Mouse (Mus musculus) limb, embryonic 14.5 days (tissue): ENCODE measurements around the gene Vwf. TPM values are rescaled to one million over a fixed set of nuclear protein-coding genes. Genes with fewer than 3 reads are reported as not detected.

Source experiments
- ATAC-seq: fragments of 200-750 bp; cut with Nextera tagmentation; 2 replicates; pipeline ENCODE4 v1.8.0; 2017; ENCODE audit warnings: low read depth, moderate number of reproducible peaks, moderate TSS enrichment; ENCODE audit not compliant: low FRiP score
- DNase-seq: peaks from one replicate; pipeline ENCODE4 v3.0.0-alpha.2; 2015; ENCODE audit warnings: low spot score
- H3K27ac ChIP-seq: fragments of 300-500 bp; sonication (generic); replicated peaks from 2 replicates; pipeline ENCODE4 v1.5.1; 2014; ENCODE audit warnings: low read depth, mild to moderate bottlenecking, low read length, moderate library complexity, mixed read lengths
- H3K27me3 ChIP-seq: fragments of 300-500 bp; sonication (generic); 2 replicates; pipeline ENCODE4 v1.6.1; 2014; ENCODE audit warnings: low read length, mixed read lengths; ENCODE audit not compliant: control insufficient read depth, insufficient read depth
- H3K36me3 ChIP-seq: fragments of 300-500 bp; sonication (generic); 2 replicates; pipeline ENCODE4 v1.6.1; 2014; ENCODE audit warnings: mild to moderate bottlenecking, low read length, moderate library complexity, mixed read lengths; ENCODE audit not compliant: control insufficient read depth, insufficient read depth
- H3K4me1 ChIP-seq: fragments of 300-500 bp; sonication (generic); 2 replicates; pipeline ENCODE4 v1.6.1; 2014; ENCODE audit warnings: antibody characterized with exemption, low read length, mixed read lengths; ENCODE audit not compliant: control insufficient read depth, insufficient read depth
- H3K4me2 ChIP-seq: fragments of 300-500 bp; sonication (generic); replicated peaks from 2 replicates; pipeline ENCODE4 v1.6.1; 2014; ENCODE audit warnings: low read depth, mild to moderate bottlenecking, low read length, moderate library complexity; ENCODE audit not compliant: severe bottlenecking
- H3K4me3 ChIP-seq: fragments of 300-500 bp; sonication (generic); replicated peaks from 2 replicates; pipeline ENCODE4 v1.5.1; 2014; ENCODE audit warnings: low read length
- H3K9ac ChIP-seq: fragments of 300-500 bp; sonication (generic); 2 replicates; pipeline ENCODE4 v1.6.1; 2014; ENCODE audit warnings: mild to moderate bottlenecking, low read depth, low read length, moderate library complexity; ENCODE audit not compliant: severe bottlenecking
- H3K9me3 ChIP-seq: fragments of 300-500 bp; sonication (generic); 2 replicates; pipeline ENCODE4 v1.6.1; 2016; ENCODE audit warnings: low read length; ENCODE audit not compliant: control insufficient read depth
- POLR2A ChIP-seq: fragments of 200-500 bp; IDR thresholded peaks from 2 replicates; pipeline ENCODE4 v1.8.0; 2012; ENCODE audit warnings: inconsistent platforms, mild to moderate bottlenecking, moderate library complexity, borderline replicate concordance; ENCODE audit not compliant: insufficient read depth, insufficient read length; ENCODE audit errors: extremely low read depth
- WGBS: fragments of 180-500 bp; shearing (Covaris S2); extraction: QIAGEN DNeasy Blood & Tissue Kit; methylation state at CpG from one replicate; pipeline ENCODE4 v1.1.7; 2014; 5-methylcytosine and 5-hydroxymethylcytosine counted together
- polyA plus RNA-seq, 2 experiments: library from polyadenylated mRNA; depleted of rRNA in 1 of 2; stranded (reverse) in 1 of 2; unstranded in 1 of 2; fragments of >200 nt; fragmentation: Nextera tagmentation in 1 of 2; extraction: Ambion mirVana in 1 of 2; gene quantifications; 2 replicates each; pipeline versions ENCODE4 v1.2.1 to v1.2.3; 2012 to 2014

The Vwf gene
- polyA plus RNA-seq, 2 experiments: 11.2 to 12.0 TPM

DNA sequence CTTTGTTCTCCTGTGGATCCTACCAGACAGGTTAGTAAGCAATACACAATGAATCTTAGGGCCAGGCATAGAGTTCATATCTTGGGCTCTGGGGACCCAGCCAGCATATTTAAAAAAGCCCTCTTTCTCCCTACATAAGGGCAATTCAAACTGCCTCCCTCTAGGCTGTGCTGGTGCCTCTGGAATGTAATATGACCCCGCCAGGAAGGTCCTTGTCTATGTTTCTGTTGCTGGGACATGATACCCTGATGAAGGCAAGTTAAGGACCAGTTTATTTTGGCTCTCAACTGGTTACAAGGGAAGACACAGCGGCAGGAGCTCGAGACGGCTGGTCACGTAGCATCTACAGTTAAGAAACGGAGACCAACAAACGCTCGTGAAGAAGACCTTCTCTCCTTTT lies 12.3 kb downstream of the Vwf start:
- DNase-seq (no peak), ATAC-seq (no peak)
- no peak for TF ChIP-seq POLR2A
- Histone ChIP-seq H3K36me3 (no peaks in the 10 kb centered on the region), H3K4me1 (no peaks in the 10 kb centered on the region), H3K27ac (no peak overlapping the region), H3K27me3 (no peaks in the 10 kb centered on the region), H3K9ac (no peak overlapping the region), H3K9me3 (no peaks in the 10 kb centered on the region), H3K4me3 (no peak overlapping the region), H3K4me2 (no peak overlapping the region)
- 80% methylated on average over 8 of the region's 8 CpGs for WGBS

GRCm38 (mm10) chr6:125561031-125561430 lies 14.5 kb downstream of the Vwf start:
- Histone ChIP-seq H3K4me3 (no peak overlapping the region), H3K36me3 (no peaks in the 10 kb centered on the region), H3K27ac (no peak overlapping the region), H3K4me2 (no peak overlapping the region), H3K9me3 (no peaks in the 10 kb centered on the region), H3K27me3 (no peaks in the 10 kb centered on the region), H3K9ac (no peak overlapping the region), H3K4me1 (no peaks in the 10 kb centered on the region)
- ATAC-seq (no peak), DNase-seq (no peak)
- TF ChIP-seq POLR2A: no peak
- WGBS: 77% methylated on average over 5 of the region's 5 CpGs

DNA sequence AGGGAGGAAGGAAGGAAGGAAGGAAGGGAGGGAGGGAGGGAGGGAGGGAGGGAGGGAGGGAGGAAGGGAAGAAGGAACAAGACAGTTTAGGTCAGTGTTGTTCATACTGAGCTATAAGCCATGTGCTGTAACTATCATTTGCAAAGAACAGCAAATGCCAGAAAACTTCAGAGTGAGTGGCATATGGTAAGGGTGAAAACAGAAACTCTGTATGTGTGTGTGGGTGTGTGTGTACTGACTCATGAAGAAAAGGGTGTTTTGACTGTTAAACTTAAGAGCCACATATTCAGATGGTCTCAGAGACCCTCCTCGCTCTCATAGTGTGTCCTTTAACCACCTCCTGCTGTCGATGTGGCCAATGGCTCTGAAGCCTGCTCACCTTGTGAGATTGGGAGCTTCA lies 14.9 kb downstream of the Vwf start:
- ATAC-seq: no peak
- 90% methylated on average over 2 of the region's 2 CpGs for WGBS

GRCm38 (mm10) chr6:125564812-125565281 lies 18.3 kb downstream of the Vwf start:
- no peak overlapping the region for H3K27ac ChIP-seq
- H3K4me2 ChIP-seq: no peak overlapping the region
- no peaks in the 10 kb centered on the region for H3K36me3 ChIP-seq
- no peak for TF ChIP-seq POLR2A
- no peaks in the 10 kb centered on the region for H3K27me3 ChIP-seq
- no peak for DNase-seq
- H3K9ac ChIP-seq: no peak overlapping the region
- ATAC-seq: no peak
- 82% methylated on average over 7 of the region's 7 CpGs for WGBS
- no peaks in the 10 kb centered on the region for H3K9me3 ChIP-seq
- H3K4me3 ChIP-seq: no peak overlapping the region
- no peaks in the 10 kb centered on the region for H3K4me1 ChIP-seq

More for the DNA sequence above, 14.9 kb downstream of the Vwf start:
- H3K27ac ChIP-seq: no peak overlapping the region
- no peaks in the 10 kb centered on the region for H3K9me3 ChIP-seq
- DNase-seq: no peak
- H3K36me3 ChIP-seq: no peaks in the 10 kb centered on the region
- no peaks in the 10 kb centered on the region for H3K4me1 ChIP-seq
- H3K27me3 ChIP-seq: no peaks in the 10 kb centered on the region
- H3K9ac ChIP-seq: no peak overlapping the region
- no peak overlapping the region for H3K4me3 ChIP-seq
- no peak for TF ChIP-seq POLR2A
- H3K4me2 ChIP-seq: no peak overlapping the region

DNA sequence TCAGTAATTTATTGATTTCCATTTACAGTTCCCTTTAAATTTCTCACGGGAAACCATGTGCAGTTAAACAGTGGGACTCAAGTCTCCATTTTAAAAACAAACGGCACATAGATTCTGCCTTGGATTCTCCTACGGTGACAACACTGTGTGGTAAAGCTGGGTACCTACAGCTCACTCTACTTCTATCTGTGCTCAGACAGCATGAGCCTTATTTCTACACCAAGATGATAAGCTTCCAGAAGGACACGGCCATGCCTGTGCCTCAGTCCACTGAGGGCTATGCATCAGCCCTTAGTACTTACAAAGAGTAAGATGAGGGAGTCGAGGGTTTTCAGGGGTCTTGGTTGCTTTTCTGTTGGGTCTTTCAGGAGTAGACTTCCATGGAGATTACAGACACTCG lies 18.8 kb downstream of the Vwf start:
- Histone ChIP-seq H3K27me3 (no peaks in the 10 kb centered on the region), H3K9me3 (no peaks in the 10 kb centered on the region), H3K4me2 (no peak overlapping the region), H3K36me3 (no peaks in the 10 kb centered on the region), H3K27ac (no peak overlapping the region), H3K4me1 (no peaks in the 10 kb centered on the region), H3K9ac (no peak overlapping the region), H3K4me3 (no peak overlapping the region)
- TF ChIP-seq POLR2A: no peak
- WGBS: 81% methylated on average over 6 of the region's 6 CpGs
- DNase-seq: no peak
- ATAC-seq: no peak

DNA sequence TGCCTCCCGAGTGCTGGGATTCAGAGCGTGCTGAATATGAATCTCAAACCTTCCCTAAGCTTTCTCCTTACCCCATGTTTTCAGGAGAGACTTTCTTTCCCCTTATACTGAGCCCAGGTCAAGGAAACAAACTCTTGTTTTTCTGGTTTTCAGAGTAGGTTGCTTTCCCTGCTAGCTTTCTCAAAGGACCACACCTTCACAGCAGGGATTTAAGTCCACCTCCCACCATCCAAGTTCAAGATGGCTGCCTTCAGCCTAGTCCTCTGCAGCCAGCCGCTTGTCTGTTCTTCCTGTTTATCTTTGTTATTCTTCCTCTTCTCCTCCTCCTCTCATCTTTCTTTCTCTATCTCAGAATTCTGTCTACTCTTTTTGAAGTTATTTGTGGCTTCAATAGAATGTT lies 20.1 kb downstream of the Vwf start:
- H3K27ac ChIP-seq: no peak overlapping the region
- no peaks in the 10 kb centered on the region for H3K9me3 ChIP-seq
- H3K4me1 ChIP-seq: no peaks in the 10 kb centered on the region
- 86% methylated on average over 3 of the region's 3 CpGs for WGBS
- no peak overlapping the region for H3K4me3 ChIP-seq
- H3K36me3 ChIP-seq: no peaks in the 10 kb centered on the region
- no peak overlapping the region for H3K9ac ChIP-seq
- ATAC-seq (no peak), DNase-seq (no peak)
- no peak overlapping the region for H3K4me2 ChIP-seq
- no peaks in the 10 kb centered on the region for H3K27me3 ChIP-seq
- TF ChIP-seq POLR2A: no peak
